Mouse (Mus musculus): Measurements from ENCODE around the gene Coasy.

Gene Coasy

GRCm38 (mm10) chr11:101082208-101083082, at the start of gene Coasy:
TSS of gene Coasy (plus strand) at chr11:101082565.
- peak; percentile 81 for DNase-seq (ENCODE audit: low spot score)

- DNase-seq (ENCODE audit: low spot score) = no peak
Observed at GRCm38 (mm10) chr11:101033856-101034500, 48.4 kb upstream of the Coasy start.

GRCm38 (mm10) chr11:101034614-101035327, 47.6 kb upstream of the Coasy start:
- DNase-seq (ENCODE audit: low spot score) = peak; percentile 53

- no peak for DNase-seq (ENCODE audit: low spot score)
Observed at GRCm38 (mm10) chr11:101035328-101035695, 47.1 kb upstream of the Coasy start.

- DNase-seq (ENCODE audit: low spot score) = no peak
Observed at GRCm38 (mm10) chr11:101037795-101038194, 44.6 kb upstream of the Coasy start.

- no peak for DNase-seq (ENCODE audit: low spot score)
Observed at GRCm38 (mm10) chr11:101045826-101046225, 36.5 kb upstream of the Coasy start.

- no peak for DNase-seq (ENCODE audit: low spot score)
Observed at GRCm38 (mm10) chr11:101046440-101046839, 35.9 kb upstream of the Coasy start.

- DNase-seq (ENCODE audit: low spot score) = no peak
Observed at GRCm38 (mm10) chr11:101047502-101047901, 34.9 kb upstream of the Coasy start.

GRCm38 (mm10) chr11:101050359-101050758, 32.0 kb upstream of the Coasy start:
- DNase-seq (ENCODE audit: low spot score) = no peak

GRCm38 (mm10) chr11:101051051-101051493, 31.3 kb upstream of the Coasy start:
- no peak for DNase-seq (ENCODE audit: low spot score)

GRCm38 (mm10) chr11:101051617-101052016, 30.7 kb upstream of the Coasy start:
- no peak for DNase-seq (ENCODE audit: low spot score)

- DNase-seq (ENCODE audit: low spot score) = no peak
Observed at GRCm38 (mm10) chr11:101052751-101053473, 29.5 kb upstream of the Coasy start.

- no peak for DNase-seq (ENCODE audit: low spot score)
Observed at GRCm38 (mm10) chr11:101053974-101054373, 28.4 kb upstream of the Coasy start.

GRCm38 (mm10) chr11:101055418-101055817, 26.9 kb upstream of the Coasy start:
- no peak for DNase-seq (ENCODE audit: low spot score)

GRCm38 (mm10) chr11:101056885-101057284, 25.5 kb upstream of the Coasy start:
- peak; percentile 68 for DNase-seq (ENCODE audit: low spot score)

GRCm38 (mm10) chr11:101057860-101058259, 24.5 kb upstream of the Coasy start:
- DNase-seq (ENCODE audit: low spot score) = peak; percentile 81

- DNase-seq (ENCODE audit: low spot score) = no peak
Observed at GRCm38 (mm10) chr11:101058726-101059125, 23.6 kb upstream of the Coasy start.

GRCm38 (mm10) chr11:101059473-101059872, 22.9 kb upstream of the Coasy start:
- DNase-seq (ENCODE audit: low spot score) = no peak

GRCm38 (mm10) chr11:101060126-101060525, 22.2 kb upstream of the Coasy start:
- DNase-seq (ENCODE audit: low spot score) = peak; percentile 77

GRCm38 (mm10) chr11:101061049-101061448, 21.3 kb upstream of the Coasy start:
- DNase-seq (ENCODE audit: low spot score) = no peak

- no peak for DNase-seq (ENCODE audit: low spot score)
Observed at GRCm38 (mm10) chr11:101062165-101062884, 20.0 kb upstream of the Coasy start.
